Mouse (Mus musculus) kidney, postnatal 10 days (tissue): ENCODE results near the gene Cltc.
"Not testable (repeated sequence)": the region's sequence is repeated elsewhere in the genome, so short reads cannot be mapped to it uniquely, and the experiment has no call there.

Experiments
- DNase-seq: peaks from one replicate; pipeline ENCODE4 v3.0.0; 2021; ENCODE audit warnings: mixed read lengths

Cltc gene

DNA sequence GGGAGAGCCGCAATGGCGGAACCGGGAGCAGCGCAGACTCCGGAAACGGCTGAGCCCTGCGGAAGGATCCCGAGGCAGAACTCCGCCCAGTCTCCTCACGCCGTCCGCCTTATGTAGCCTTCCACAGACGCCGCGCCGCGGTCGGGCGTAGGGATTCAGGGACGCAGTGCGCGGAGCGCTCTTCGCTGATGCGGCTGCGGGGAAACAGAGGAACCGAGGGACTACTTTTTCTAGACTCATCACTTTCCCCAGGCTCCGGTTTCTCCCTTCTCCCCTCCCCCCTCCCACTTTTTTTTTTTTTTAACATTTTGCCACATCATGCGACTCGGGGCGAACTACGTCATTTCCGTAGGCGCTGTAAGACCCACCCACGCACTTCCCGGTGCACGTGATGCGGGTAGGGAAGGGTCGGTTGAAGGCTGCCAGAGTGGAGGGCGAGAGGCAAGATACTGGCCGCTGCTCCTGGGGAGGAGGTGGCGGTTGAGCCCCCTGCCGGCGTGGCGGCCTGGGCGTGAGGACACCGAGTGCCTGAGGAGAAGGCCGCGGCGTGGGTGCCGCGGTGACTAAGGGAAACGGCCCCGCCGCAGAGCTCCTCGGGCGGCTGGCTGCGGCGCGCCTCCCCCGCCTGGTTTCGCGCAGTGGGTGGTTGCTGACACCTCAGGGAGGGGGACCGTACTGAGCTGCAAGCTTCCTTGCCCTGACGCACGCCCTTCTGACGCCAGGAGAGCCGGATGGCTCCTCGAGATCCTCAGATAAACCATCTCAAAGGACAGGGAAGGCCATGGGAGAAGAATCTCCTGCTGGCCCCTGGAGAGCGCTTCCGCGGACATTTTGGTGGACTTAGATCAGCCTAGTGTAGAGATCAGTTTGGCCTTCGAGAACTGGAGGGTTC lies at the start of gene Cltc:
Cltc (minus strand) TSS at position 86 of the 892 bp plus-strand sequence.
- peak; percentile 97 for DNase-seq

DNA sequence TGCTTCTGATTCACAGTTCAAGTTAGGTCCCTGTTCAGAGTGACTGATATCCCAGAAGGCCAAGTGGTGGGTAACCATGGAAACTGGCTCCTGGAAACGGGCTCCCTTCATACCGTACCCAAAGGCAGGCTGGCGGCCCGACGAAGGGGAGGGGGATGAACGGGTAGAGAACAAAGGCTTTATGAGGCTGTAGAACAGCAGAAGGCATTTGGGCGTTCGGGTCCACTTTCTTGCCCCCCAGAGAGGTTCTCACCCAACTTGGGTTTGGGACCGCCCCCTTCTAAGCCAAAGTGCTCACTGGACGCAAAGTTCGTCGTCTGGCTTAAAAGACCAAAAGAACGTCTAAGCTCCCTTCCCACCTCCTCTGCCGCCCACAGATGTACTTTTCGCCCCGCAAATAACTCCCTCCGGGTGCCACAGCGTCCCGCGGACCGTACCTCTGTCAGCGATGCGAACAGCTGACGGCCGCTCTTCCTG lies 49.7 kb upstream of the Cltc start:
- peak; percentile 59 for DNase-seq

DNA sequence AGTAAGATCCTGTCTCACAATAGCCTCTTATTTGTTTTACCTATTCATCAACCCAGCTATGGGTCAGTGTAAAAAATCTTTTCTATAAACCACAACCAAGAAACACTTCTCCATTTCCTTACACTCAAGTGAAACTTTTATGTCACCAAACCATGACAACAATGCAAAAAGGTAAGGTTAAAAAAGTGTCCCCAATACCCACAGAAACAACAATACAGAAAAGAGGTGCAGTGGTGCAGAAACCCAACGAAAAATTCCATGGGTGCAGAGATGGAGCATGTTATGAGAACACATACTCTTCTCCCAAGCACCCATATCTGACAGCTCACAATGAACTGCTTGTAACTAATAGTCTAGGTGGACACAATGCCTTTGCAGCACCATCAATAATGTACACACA lies 36.8 kb upstream of the Cltc start:
- no peak for DNase-seq

DNA sequence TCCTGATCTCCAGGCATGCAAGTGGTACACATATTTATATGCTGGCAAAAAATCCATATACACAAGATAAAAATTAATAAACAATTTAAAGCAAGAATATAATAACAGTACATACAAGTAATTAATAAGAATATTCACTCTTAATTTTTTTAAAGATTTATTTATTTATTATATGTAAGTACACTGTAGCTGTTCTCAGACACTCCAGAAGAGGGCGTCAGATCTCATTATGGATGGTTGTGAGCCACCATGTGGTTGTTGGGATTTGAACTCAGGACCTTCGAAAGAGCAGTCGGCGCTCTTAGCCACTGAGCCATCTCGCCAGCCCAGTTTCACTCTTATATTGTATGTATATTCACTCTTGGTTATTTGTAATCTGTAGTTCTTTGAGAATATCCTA lies 30.1 kb upstream of the Cltc start:
- DNase-seq: not testable (repeated sequence)

DNA sequence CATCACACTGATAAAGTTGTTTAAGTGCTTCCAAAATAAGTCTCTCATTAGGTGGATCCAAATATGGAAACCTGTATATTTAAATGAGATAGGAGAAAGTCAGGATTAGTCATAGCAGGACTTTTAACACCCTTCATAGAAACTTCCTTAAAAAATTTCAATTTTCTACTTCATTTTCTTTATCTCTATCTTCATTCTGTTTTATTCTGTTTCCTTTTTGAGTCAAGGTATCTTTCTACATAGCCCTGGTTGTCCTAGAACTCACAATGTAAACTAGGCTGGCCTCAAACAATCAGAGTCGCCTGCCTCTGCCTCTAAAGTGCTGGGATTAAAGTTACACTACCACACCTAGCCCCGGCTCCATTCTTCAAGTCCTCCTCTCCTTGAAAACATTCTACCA lies 28.4 kb upstream of the Cltc start:
- DNase-seq: no peak

DNA sequence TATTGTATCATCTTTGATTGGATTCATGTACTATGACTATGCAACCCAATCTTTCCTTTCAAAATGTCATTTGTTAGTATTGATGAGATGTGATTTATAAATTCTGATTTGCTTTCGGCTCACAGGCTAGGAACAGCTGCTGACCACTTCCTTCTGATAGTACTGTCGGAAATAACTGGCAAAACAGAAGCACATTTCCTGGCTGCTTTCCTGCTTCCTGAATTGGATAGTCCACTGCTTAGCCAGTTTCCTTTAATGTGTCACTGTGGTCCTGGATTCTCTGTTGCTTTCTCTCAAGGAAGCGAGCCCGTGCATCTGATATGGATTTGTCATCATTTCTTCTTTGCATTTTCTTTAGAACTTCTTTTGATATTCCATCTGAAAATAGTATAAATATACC lies 12.5 kb upstream of the Cltc start:
- peak; percentile 34 for DNase-seq

DNA sequence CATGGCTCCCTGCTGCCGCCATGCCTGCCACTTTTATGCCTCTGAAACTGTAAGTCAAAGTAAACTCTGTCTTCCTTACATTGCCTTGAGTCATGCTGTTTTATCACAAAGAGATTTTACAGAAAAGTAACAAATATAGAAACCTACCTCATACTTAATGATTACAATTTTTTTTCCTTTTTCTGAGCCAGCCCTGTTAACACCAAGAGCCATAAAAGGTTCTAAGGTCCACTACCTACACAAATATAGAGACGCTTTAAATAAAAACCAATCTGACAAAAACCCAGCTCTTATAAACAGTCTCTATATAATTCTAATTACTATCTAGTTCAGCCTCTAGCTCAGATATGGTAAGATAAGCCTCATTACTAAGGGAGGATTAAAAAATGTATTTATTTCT lies 7.1 kb upstream of the Cltc start:
- DNase-seq: no peak

DNA sequence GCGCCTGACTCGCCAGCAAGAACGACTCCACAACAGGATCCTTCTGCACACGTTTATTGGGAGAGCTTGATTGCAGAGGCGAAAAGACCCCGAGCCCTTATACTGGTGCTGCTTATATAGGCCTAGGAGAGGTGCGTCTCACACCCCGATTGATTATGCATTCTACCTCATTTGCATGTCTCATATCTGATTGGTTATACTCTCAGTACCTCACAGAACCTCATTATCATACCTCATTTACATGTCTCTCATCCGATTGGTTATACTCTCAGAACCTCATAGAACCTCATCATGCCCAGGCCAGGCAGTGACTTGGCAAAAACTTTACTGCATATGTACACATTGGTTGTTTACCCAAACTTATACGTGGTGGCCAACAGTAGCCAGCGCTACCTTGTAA lies 5.8 kb upstream of the Cltc start:
- not testable (repeated sequence) for DNase-seq

DNA sequence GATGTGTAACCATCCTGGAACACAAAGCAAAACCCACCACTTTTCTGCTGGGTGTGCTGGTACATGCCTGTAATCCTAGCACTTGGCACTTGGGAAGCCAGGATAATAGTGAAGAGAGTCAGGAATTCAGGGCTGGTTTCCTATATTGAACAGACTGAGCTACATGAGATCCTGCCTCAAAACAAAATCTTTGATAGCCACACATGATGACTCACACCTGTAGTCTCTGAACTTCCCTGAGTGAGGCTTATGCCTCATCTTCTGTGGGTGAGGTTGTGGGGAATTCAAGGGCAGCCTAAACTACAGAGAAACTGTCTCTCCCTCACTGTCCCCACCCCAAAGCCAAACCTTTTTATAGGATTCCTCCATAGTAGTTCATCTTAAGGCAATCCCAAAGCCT lies 3.0 kb upstream of the Cltc start:
- DNase-seq: no peak

DNA sequence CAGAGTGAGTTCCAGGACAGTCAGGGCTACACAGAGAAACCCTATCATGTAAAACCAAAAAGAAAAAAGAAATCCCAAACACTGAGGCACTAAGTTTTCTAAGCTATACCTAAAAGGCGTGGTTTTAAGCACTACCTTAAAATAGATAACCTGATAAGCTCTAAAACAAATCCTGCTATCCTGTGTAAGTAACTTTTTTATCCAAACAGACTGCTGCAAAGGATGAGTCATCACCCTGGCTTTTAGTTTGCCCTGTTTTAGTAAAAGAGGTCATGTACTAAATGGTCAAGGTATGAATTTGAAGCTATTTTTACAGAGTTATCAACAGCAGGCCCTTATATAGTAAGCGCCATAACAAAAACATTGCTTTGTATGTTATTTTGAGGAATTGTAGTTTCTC lies 2.5 kb upstream of the Cltc start:
- no peak for DNase-seq

DNA sequence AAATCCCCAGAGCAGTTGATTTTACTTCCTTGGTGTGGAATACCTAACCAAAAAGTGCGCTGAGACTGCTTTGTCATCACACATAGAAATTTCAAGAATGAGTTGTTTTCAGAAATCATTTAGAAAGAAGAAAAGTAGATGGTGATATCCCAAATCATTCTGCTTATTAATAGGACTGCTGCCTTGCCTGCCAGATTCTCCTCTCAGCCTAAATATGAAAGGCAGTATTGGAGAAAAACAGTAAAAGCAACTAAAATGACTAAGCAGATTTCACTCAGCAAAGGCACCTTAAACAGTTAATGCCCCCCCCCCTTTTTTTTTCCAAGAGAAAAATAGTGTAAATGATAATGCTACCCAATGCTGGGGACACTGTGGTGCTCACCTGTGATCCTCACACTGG lies 1.9 kb upstream of the Cltc start:
- no peak for DNase-seq

DNA sequence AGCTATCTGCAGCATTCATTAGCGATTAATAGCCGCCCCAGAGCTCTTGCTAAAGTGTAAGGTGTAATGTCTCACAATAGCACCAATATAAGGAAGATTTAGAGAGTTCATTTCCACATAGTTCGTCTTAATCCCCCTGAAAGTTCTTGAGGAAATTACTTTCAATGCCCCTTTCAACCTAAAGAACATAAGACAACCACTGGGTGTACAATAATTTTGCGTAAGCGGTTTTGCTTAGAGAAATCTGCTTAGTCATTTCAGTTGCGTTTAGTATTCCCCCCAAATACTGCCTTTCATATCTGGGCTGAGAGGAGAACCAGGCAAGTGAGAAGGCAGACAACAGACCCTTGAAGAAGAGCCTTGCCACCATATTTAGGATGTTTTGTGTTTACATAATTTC lies 1.2 kb upstream of the Cltc start:
- DNase-seq: no peak

DNA sequence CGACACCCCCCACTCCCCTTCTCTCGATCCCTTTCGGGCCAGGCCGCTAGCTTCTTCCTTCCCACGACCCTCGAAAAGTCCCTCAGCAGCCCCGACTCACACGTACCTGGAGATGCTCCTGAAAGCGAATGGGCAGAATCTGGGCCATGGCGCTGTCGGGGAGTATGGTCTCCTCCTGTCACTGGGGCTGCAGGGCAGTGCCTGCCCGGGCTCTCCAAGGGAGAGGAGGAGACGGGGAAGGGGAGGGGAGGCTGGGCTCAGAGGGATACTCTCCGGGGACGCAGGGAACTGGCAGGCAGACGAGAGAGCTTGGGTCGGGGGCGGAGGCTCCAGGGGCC lies 254 bp downstream of the Cltc start:
- DNase-seq: no peak

DNA sequence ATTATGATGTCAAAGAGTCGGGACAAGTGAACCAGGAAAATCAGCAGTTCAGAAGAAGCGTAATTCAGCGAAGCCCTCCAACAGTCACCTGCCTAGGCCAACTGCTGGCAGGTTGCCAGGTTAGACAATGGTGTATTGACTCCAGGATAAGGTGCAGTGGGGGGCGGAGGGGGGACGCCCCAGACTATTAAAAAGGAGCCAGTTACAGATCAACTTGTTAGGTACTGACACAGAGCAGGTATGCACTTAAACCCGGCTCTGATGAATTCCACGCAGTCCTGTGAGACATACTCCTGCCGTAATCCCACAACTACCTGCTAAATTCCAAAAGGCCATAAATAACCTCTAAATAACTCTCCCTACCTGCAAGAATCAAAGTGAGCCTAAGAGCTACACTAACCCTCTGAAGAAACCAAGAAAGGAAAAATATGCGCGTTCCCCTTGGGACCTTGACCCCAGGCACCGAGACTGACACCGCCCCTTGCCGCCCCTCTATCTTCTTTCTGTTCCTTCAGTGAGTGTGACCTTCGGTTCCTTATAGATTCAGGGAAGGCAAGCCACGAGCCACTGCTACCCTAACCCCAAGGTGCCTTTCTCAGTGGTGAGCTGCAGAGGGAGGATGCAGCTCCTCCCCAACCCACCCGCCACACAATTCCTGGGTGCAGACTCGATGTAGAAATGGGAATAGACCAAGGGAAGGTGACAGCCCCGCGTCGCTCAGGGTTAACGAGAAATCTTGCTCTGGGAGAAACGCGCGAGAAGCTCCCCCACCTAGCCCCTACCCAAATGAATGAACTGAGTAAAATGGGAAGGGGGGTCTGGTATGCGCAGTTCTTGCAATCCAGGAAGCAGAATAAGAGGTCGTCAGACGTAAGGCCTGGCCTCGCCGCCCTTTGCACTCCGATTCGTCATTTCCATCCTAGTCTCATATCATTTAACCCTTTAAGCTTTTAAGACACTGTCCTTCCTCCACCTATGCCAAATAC lies 916 bp downstream of the Cltc start:
- peak; percentile 80 for DNase-seq

DNA sequence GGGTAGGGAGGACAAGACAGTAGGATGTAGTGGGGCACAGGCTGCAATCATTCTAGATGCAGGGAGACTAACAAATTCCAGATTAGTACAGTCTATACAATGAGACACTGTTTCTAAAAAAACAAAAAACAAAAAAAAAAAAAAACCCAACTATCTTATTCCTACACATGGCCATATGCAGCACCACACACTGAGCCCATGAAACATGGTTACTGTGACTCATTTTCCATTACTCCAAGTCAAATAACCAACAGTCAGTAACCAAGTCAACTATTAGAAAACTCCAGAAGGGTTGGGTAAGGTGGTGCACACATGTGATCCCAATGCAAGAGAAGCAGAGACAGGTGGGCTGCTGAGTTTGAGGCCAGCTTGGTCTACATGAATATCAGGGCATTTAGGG lies 5.0 kb downstream of the Cltc start:
- DNase-seq: no peak

DNA sequence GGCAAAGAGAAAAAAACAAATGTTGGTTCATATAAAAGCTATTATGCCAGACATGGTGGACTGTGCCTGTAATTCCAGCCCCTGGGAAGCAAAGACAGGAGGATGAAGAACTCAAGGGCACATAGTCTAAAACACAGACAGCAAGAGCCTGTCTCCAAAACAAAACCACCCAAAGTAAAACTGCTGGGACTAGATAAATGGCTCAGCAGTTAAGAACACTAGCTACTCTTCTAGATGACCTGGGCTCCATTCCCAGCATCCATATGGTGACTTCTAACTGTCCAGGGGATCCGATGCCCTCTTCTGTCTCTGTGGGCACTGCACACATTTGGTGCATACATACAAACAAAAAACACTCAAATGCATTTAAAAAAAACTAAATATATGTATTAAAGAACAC lies 6.4 kb downstream of the Cltc start:
- DNase-seq: no peak

DNA sequence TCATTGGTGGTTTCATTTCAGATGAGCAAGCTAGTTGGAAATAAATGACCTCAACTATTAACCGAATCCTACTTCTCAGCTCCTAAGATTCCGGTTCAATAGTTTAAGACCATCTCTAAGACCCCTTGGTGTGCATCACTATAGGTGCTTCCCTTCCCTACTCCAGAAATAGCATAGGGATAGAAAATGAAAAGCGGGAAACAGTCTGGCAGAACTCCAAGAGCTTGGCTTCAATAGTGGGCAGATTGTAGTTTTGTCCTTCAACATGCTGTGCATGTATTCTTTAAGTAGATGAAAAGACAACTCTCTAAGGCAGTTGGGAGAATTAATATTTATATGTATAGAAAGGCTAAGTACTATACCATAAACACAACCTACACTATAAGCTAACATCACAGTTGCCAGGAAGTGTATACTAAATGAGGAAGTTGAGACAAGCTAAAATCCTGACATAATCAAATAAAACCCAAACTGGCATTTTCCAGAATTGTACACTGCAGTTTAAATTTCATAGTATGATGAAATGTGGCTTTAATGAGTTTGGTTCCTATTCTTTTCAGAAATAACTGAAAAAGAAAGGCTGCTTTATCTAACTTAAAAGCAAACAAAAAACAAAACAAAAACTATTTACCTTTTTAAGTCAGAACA lies 7.5 kb downstream of the Cltc start:
- DNase-seq: no peak

DNA sequence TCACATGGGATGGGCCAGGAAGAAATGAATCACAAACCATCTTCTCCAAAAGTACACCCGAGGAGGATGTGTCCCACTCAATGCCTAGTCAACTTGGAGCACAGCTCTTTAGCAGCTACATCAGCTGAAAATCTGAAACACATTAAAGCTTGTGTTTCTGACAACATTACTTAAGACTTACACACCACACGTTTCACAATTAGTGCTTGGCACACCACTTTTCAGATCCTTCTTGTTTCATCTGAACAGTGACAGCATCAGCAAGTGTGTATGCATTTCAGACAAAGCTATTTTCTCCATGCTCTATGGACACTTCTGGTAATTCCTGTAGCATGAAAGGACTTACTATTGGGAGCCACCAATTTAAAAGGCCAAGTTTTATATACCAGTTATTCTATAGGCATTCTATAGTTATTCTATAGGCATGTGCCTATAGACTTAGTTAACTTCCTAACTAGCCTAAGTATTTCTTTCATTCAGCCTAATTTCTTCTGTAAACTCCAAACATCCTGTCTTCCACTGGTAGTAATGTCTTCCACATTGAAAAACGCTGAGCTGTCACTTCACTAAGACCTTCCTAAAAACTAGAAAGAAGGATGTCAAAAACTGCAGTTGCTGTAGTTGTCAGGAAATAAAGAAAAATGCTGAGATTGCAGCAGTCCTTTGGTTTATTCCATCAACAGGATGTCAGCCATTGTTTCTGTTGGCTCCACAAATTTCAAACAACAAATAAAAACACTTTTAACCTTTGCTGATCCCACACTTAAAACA lies 11.5 kb downstream of the Cltc start:
- no peak for DNase-seq

DNA sequence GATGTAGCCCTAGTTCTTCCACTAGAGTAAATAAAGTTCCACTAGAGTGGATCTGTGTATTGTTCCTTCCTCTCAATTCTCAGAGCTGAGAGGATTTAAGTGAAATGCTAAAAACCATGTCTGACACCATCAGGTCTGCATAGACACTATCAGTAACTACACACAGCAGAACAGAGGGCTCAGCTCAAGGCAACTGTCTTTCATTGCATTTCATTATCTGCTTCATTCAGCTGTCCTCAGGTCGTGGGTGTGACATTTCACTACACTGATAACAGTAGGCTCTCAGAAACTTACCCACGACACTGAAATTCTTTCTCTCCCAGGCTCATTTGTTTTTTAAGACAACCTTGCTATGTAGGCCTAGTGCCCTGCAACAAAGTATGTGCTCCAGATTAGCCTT lies 14.8 kb downstream of the Cltc start:
- DNase-seq: no peak

DNA sequence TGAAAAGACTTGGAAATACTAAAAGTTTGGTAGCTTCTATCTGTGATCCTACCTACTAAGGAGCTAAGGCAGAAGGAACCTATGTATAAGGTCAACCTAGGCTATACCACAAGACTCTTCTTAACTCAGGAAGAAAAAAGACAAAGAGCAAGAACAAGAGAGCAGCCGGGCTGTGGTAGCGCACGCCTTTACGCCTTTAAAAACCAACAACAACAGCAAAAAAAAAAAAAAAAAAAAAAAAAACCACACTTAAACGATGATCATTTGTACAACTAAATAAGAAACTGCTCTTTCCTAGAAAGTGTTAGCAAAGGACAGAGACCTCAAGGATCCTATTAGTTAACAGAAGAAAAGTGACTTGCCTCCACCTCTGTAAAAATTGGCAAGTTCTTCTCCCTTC lies 15.9 kb downstream of the Cltc start:
- no peak for DNase-seq

DNA sequence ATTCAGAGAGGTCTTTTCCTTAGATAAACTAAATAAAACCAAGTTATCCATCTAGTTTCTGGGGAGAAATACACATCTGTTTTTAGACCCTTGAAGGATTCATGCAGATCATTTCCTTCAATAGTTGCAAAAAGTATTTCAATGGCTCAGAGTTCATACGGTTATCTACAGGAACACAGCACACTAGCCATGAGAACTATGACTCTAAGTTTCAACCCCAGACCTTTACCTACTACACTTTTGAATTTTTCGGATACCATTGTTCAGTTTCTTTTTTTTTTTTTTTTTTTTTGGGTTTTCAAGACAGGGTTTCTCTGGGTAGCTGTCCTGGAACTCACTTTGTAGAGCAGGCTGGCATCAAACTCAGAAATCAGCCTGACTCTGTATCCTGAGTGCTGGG lies 17.9 kb downstream of the Cltc start:
- no peak for DNase-seq

DNA sequence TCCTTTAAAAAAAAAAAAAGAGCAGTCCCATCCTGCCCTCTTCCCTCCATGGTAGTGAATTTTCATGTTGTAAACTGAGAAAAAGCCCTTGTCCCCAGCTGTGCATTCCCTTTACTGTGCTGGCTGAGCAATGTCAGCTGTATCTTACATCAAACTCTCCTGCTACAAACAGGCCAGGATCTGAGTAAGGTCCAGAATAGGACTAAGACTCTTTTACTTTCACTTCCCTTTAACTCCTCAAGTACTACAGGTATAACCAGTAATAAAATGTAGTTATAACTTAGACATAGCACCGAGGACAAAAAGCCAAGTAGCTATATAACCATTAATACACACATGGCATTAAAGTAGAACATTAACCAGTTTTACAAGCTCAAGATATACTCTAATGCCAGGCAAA lies 18.4 kb downstream of the Cltc start:
- DNase-seq: no peak

DNA sequence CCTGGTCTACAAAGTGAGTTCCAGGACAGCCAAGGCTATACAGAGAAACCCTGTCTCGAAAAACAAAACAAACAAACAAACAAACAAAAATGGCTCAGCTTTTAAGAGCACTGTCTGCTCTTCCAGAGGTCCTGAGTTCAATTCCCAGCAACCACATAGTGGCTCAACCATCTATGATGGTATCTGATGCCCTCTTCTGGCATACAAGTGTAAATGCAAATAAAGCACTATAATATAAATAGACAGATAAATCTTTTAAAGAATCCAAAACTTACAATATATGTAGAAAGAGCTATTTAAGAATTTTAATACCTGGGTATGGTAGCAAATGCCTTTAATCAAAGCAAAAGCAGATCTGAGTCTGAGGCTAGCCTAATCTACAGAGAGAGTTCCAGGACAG lies 19.1 kb downstream of the Cltc start:
- DNase-seq: not testable (repeated sequence)
